ENCODE assay signal across 10 mouse cellular contexts in the genomic region with DNA sequence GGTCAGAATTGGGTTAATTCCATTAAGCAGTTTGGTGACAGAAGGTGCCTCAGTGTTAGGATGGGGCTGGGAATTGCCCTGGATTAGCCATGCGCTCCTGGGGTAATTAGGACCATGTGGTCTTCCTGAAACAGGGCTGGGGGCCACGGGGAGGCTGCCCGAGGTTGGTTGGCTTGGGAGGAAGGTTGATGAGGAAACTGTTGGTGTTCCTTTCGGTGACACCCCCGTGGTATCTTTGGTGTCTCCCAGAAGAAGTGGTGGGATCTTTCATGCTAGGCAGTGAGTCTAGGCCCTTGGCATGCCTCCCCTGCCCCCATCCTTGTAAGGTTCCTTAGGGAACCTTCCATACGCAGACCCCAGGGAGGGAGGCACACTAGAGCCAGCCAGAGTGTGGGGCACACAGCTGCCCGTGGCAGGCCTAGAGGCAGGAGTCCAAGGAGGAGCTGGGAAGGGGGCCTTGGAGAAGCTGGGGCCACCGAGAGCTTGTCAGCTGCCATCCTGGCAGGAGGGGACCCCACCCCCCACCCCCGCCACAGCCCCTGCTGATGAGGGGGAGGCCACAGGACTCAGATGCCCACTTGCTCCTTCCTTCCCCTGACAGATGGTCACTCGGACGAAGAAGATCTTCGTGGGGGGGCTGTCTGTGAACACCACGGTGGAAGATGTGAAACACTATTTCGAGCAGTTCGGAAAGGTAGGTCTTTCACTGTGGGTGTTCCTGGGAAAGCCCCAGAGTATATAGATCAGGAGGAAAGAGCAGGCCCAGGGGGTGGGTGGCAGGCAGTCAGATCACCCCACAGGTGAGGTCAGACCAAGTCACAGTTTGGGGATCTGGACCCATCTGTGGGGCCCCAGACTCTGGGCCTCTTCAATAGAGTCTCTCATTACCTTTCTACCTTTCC. TPM values are rescaled to one million over a fixed set of nuclear protein-coding genes. Genes with fewer than 3 reads are reported as not detected.
DNase-seq lines count a peak whose midpoint lies in the region; ATAC-seq and TF ChIP-seq lines count a peak whose summit lies in the region.
"Had no signal": no experiment of that assay in that cellular context is flagged by ENCODE, and none has a peak within 500 bp of the region (broad histone marks: within the 10 kb centered on the region; RNA-seq: fewer than 3 reads in every experiment).

No protein-coding gene starts in this region.

- H3K4me1 ChIP-seq in embryonic facial prominence, embryonic 10.5 days = peaks cover 92% of the 10 kb centered on the region
- peaks cover 88% of the 10 kb centered on the region for H3K4me1 ChIP-seq in hindbrain, embryonic 15.5 days (replicated peaks)
- peaks cover 79% of the 10 kb centered on the region for H3K4me1 ChIP-seq in midbrain, embryonic 16.5 days (ENCODE audit: control insufficient read depth, insufficient read depth, low read length)
- no peaks in the 10 kb centered on the region for H3K4me1 ChIP-seq in thymus, adult 2 months (replicated peaks; ENCODE audit: control insufficient read depth, insufficient read depth, low read length)

- H3K27me3 ChIP-seq in embryonic facial prominence, embryonic 10.5 days (replicated peaks; ENCODE audit: low read depth, poor library complexity, severe bottlenecking) = no peaks in the 10 kb centered on the region
- H3K27me3 ChIP-seq in hindbrain, embryonic 15.5 days = no peaks in the 10 kb centered on the region
- H3K27me3 ChIP-seq in midbrain, embryonic 16.5 days (ENCODE audit: control insufficient read depth, insufficient read depth, low read depth, low read length) = no peaks in the 10 kb centered on the region
- peaks cover 4% of the 10 kb centered on the region; the same call in 1 of the 2 replicates for H3K27me3 ChIP-seq in thymus, adult 2 months (ENCODE audit: control insufficient read depth, insufficient read depth, low read length)

- no peaks in the 10 kb centered on the region for H3K9me3 ChIP-seq in embryonic facial prominence, embryonic 10.5 days
- no peaks in the 10 kb centered on the region for H3K9me3 ChIP-seq in hindbrain, embryonic 15.5 days
- H3K9me3 ChIP-seq in midbrain, embryonic 16.5 days (replicated peaks; ENCODE audit: control insufficient read depth, low read length, poor library complexity, severe bottlenecking) = no peaks in the 10 kb centered on the region
- H3K9me3 ChIP-seq: liver, embryonic 15.5 days had no signal

- H3K36me3 ChIP-seq in embryonic facial prominence, embryonic 10.5 days (replicated peaks) = peaks cover 92% of the 10 kb centered on the region
- no peaks in the 10 kb centered on the region; the same call in 1 of the 2 replicates for H3K36me3 ChIP-seq in hindbrain, embryonic 15.5 days
- H3K36me3 ChIP-seq in midbrain, embryonic 16.5 days (ENCODE audit: control insufficient read depth, insufficient read depth, low read length) = 0 out of 2 replicates have a peak, but pooled peaks cover 4% of the 10 kb centered on the region
- no peaks in the 10 kb centered on the region for H3K36me3 ChIP-seq in thymus, adult 2 months (ENCODE audit: control insufficient read depth, insufficient read depth, low read length)
- H3K36me3 ChIP-seq: liver, embryonic 15.5 days had no signal

- peak overlapping the region; percentile 60 for H3K4me2 ChIP-seq in hindbrain, embryonic 15.5 days
- peak overlapping the region; percentile 67 for H3K4me2 ChIP-seq in midbrain, embryonic 16.5 days (ENCODE audit: low read length)
- H3K4me2 ChIP-seq: liver, embryonic 15.5 days had no signal

- peak; percentile 25 for DNase-seq in Muller cell, postnatal 12 days (ENCODE audit: inconsistent ontology term)
- DNase-seq in embryonic facial prominence, embryonic 10.5 days (ENCODE audit: low spot score) = peak; percentile 74
- no peak for DNase-seq in thymus, adult 2 months
- DNase-seq in thymus, postnatal 14 days = no peak
- DNase-seq: kidney, adult 2 months; thymus, postnatal 36 days had no signal

- no peak for TF ChIP-seq POLR2A in thymus, adult 2 months (IDR thresholded peaks at IDR 0.05; ENCODE audit: control insufficient read depth, extremely low read depth, insufficient read depth, low read length, poor library complexity)

- peak overlapping the region; percentile 100 for H3K27ac ChIP-seq in embryonic facial prominence, embryonic 10.5 days (replicated peaks)
- H3K27ac ChIP-seq in hindbrain, embryonic 15.5 days (replicated peaks) = peak overlapping the region; percentile 99
- H3K27ac ChIP-seq in midbrain, embryonic 16.5 days (ENCODE audit: low read length) = peak overlapping the region; percentile 98
- H3K27ac ChIP-seq in thymus, adult 2 months (ENCODE audit: control insufficient read depth, insufficient read depth, low read length) = no peak overlapping the region
- H3K27ac ChIP-seq: liver, embryonic 15.5 days had no signal

- H3K4me3 ChIP-seq in embryonic facial prominence, embryonic 10.5 days = peak overlapping the region; percentile 97
- H3K4me3 ChIP-seq in hindbrain, embryonic 15.5 days = peak overlapping the region; percentile 32
- H3K4me3 ChIP-seq in midbrain, embryonic 16.5 days (ENCODE audit: low read depth, low read length) = 0 out of 2 replicates have a peak overlapping the region, but pooled peaks have one; percentile 4
- no peak overlapping the region for H3K4me3 ChIP-seq in thymus, adult 2 months (ENCODE audit: control insufficient read depth, insufficient read depth, low read length)
- H3K4me3 ChIP-seq: liver, embryonic 15.5 days had no signal

- peak overlapping the region; percentile 63 for H3K9ac ChIP-seq in hindbrain, embryonic 15.5 days
- peak overlapping the region; percentile 81 for H3K9ac ChIP-seq in midbrain, embryonic 16.5 days (ENCODE audit: low read depth, low read length)
- H3K9ac ChIP-seq: liver, embryonic 15.5 days had no signal

- TF ChIP-seq CTCF in thymus, adult 2 months (IDR thresholded peaks at IDR 0.05; ENCODE audit: borderline replicate concordance, control insufficient read depth, extremely low read depth, insufficient read depth, low read length, poor library complexity) = no peak

- ATAC-seq in hindbrain, embryonic 15.5 days (ENCODE audit: low FRiP score, low read depth) = no peak
- no peak for ATAC-seq in midbrain, embryonic 16.5 days
- no peak for ATAC-seq in frontal cortex, adult (ENCODE audit: low TSS enrichment)

- 22% methylated on average over 15 of the region's 15 CpGs for WGBS in embryonic facial prominence, embryonic 10.5 days
- 14% methylated on average over 15 of the region's 15 CpGs for WGBS in hindbrain, embryonic 15.5 days
- 4% methylated on average over 15 of the region's 15 CpGs for WGBS in midbrain, embryonic 16.5 days
- 74% methylated on average over 15 of the region's 15 CpGs for WGBS in thymus, adult 2 months

RNA-seq across cellular contexts. Expression of a gene that starts 5.7 kb away (rescaled TPM):
- polyA plus RNA-seq in embryonic facial prominence, embryonic 10.5 days (2016; fragmentation: Nextera tagmentation; extraction: Ambion mirVana) = 86.3 and 111 TPM in 2 replicates
- polyA plus RNA-seq in hindbrain, embryonic 15.5 days (2015; fragmentation: Nextera tagmentation; extraction: Ambion mirVana) = 59.9 and 60.3 TPM in 2 replicates
- 47.9 and 53.7 TPM in 2 replicates for polyA plus RNA-seq in midbrain, embryonic 16.5 days (2015; fragmentation: Nextera tagmentation; extraction: Ambion mirVana)
- polyA plus RNA-seq in thymus, adult 2 months (2012; rRNA removed) = 6.1 and 6.6 TPM in 2 replicates

RNA-seq across cellular contexts. Expression of a gene that starts 31.0 kb away (rescaled TPM):
- not detected in 2 replicates for polyA plus RNA-seq in embryonic facial prominence, embryonic 10.5 days (2016; fragmentation: Nextera tagmentation; extraction: Ambion mirVana)
- polyA plus RNA-seq in hindbrain, embryonic 15.5 days (2015; fragmentation: Nextera tagmentation; extraction: Ambion mirVana) = 0.54 TPM in 1 of 2 replicates, not detected in the other
- polyA plus RNA-seq in midbrain, embryonic 16.5 days (2015; fragmentation: Nextera tagmentation; extraction: Ambion mirVana) = not detected in 2 replicates
- polyA plus RNA-seq in thymus, adult 2 months (2012; rRNA removed) = 1.2 and 1.8 TPM in 2 replicates
- polyA plus RNA-seq: liver, embryonic 15.5 days had no signal

RNA-seq across cellular contexts. Expression of a gene that starts 49.4 kb away (rescaled TPM):
- polyA plus RNA-seq in embryonic facial prominence, embryonic 10.5 days (2016; fragmentation: Nextera tagmentation; extraction: Ambion mirVana) = 14.5 and 16.0 TPM in 2 replicates
- polyA plus RNA-seq in hindbrain, embryonic 15.5 days (2015; fragmentation: Nextera tagmentation; extraction: Ambion mirVana) = 27.3 and 32.2 TPM in 2 replicates
- polyA plus RNA-seq in midbrain, embryonic 16.5 days (2015; fragmentation: Nextera tagmentation; extraction: Ambion mirVana) = 32.3 and 32.7 TPM in 2 replicates
- polyA plus RNA-seq in thymus, adult 2 months (2012; rRNA removed) = 47.2 and 48.6 TPM in 2 replicates

Comparison
In these comparisons a context has a peak if more than half of its experiments do, and no peak if none do; other contexts are left out.
1. DNase-seq: peak in Muller cell, postnatal 12 days (single experiment) and embryonic facial prominence, embryonic 10.5 days (single experiment); none in thymus, adult 2 months (single experiment) and thymus, postnatal 14 days (single experiment).